Mouse (Mus musculus) B cell, adult (primary cell): ENCODE measurements around the gene Fam78a. TPM values are rescaled to one million over a fixed set of nuclear protein-coding genes. Genes with fewer than 3 reads are reported as not detected.

ENCODE experiments used
- total RNA-seq: library from RNA; stranded (reverse); gene quantifications from 4 replicates; pipeline ENCODE4 v1.2.4, GENCODE M21; 2023; ENCODE audit not compliant: inconsistent age

Fam78a gene
- total RNA-seq = 12.7 to 15.8 TPM (median 13.7 TPM) in 4 replicates

GRCm38 (mm10) chr2:32084111-32084871 lies at the start of gene Fam78a:
Gene Fam78a, minus strand, starts transcription at chr2:32084857.

GRCm38 (mm10) chr2:32095351-32096121 lies 10.9 kb upstream of the Fam78a start, which contains the start of gene Plpp7:
Gene Plpp7, plus strand, starts transcription at chr2:32095528.

Other genes with a start within 250 kb of the Fam78a start
- gene Fibcd1, start 238.9 kb downstream of the Fam78a start, total RNA-seq = 0.15 to 0.26 TPM (median 0.20 TPM) in 4 replicates
- gene Lamc3, start 197.6 kb downstream of the Fam78a start, total RNA-seq = not detected in 4 replicates
- gene Aif1l, start 134.7 kb downstream of the Fam78a start, total RNA-seq = not detected in 4 replicates
- gene Nup214, start 110.4 kb downstream of the Fam78a start, total RNA-seq = 148 to 161 TPM (median 155 TPM) in 4 replicates
- gene Plpp7, start 10.7 kb upstream of the Fam78a start, total RNA-seq = 0.27 to 0.87 TPM (median 0.36 TPM) in 3 of 4 replicates, not detected in the other
- gene Prrc2b, start 66.2 kb upstream of the Fam78a start, total RNA-seq = 89.7 to 94.7 TPM (median 92.9 TPM) in 4 replicates
- gene Pomt1, start 151.7 kb upstream of the Fam78a start, total RNA-seq = 17.6 to 21.2 TPM (median 19.9 TPM) in 4 replicates
- gene Uck1, start 175.3 kb upstream of the Fam78a start, total RNA-seq = 109 to 127 TPM (median 120 TPM) in 4 replicates
- gene Golga2, start 202.5 kb upstream of the Fam78a start, total RNA-seq = 56.2 to 71.6 TPM (median 64.4 TPM) in 4 replicates
- gene Swi5, start 203.2 kb upstream of the Fam78a start, total RNA-seq = 88.2 to 99.8 TPM (median 91.9 TPM) in 4 replicates